Mouse (Mus musculus) left cerebral cortex, adult 2 months (tissue): ENCODE data around the gene 1700029H14Rik. TPM values are rescaled to one million over a fixed set of nuclear protein-coding genes. Genes with fewer than 3 reads are reported as not detected.
A peak's percentile ranks its signal among the peaks of the same experiment; 100 is the strongest.

ENCODE experiments used
- DNase-seq, 2 experiments: peaks; one replicate each; pipeline ENCODE4 v3.0.0; 2021 to 2022; ENCODE audit warnings: low spot score in 2 of 2, mixed read lengths in 1 of 2; ENCODE audit errors: extremely low spot score in 1 of 2
- H3K27ac ChIP-seq: fragments of 200-600 bp; 2 replicates; pipeline ENCODE4 v1.8.1; 2022
- H3K4me3 ChIP-seq: fragments of 200-600 bp; 2 replicates; pipeline ENCODE4 v1.8.1; 2022
- CTCF ChIP-seq: fragments of 200-600 bp; IDR thresholded peaks from 2 replicates; pipeline ENCODE4 v1.8.1; 2022; ENCODE audit warnings: antibody characterized with exemption, mild to moderate bottlenecking, moderate library complexity
- intact Hi-C: fragments of 180-260 bp; cut with DNase I; formaldehyde crosslinking; loops from one replicate; pipeline ENCODE4 v1.15.1; 2025
- total RNA-seq, 2 experiments: library from RNA; stranded (reverse); gene quantifications; 2 replicates each; pipeline ENCODE4 v1.2.3; 2021

1700029H14Rik gene
- total RNA-seq, 2 experiments from 2014 or later: 0.38 to 0.77 TPM

DNA sequence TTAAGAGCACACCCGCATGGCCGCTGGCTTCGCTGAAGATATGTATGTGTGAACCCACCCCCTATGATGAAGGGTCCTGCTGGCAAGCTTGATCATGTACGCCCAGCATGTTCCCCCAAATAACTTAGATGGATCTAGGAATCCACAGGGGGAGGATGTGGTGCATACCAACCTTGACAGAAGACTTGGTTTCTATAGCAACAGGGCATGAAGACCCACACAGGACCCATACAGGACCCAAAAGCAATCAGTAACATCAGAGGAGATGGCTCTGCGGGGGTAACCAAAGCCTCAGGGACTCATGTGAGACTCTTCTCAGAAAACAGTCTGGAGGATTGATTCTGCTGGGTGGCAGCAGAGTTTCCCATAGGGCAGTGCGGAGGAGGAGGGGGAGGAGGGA, 29.0 kb upstream of the 1700029H14Rik start:
- intact Hi-C loops: no loop called here
- DNase-seq: no peak
- no peak for TF ChIP-seq CTCF
- Histone ChIP-seq H3K4me3 (no peak overlapping the region), H3K27ac (no peak overlapping the region)

DNA sequence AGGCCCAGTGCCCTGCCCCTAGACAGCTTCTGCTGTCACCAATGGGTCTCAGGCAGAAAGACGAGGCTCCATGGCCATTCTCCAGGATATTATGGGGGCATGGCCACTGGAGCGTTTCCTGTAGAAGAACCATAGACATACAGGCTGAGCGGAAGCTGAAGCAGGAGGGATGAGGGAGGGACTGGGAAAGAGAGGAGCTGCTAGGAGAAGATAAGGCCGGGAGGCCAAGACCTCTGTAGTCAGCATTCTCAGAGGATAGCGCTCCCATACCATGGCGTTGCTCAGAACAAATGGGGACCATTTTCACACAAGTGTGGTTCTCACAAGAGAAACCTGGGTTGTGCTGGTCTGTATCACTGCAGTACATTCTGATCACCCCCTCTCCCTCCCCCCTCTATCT, 26.8 kb upstream of the 1700029H14Rik start:
- TF ChIP-seq CTCF: no peak
- intact Hi-C loops: no loop called here

DNA sequence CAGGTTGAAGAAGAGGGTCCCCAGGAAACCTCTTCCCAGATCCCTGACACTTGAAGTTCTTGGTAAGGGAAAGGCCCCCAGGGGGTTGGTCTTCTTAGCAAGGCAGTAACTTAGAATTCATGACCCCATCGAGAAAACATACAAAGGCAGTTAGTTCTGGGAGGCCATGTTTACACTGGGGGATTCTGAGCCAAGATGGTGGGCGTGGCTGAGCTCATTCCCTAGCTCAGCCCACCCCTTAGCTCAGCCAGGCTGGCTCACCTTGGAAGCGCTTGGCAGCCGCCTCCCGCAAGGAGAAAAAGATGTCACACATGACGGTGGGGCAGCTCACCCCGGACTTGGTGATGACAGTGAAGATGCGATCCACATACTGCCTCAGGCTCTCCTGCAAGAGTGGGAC, 22.4 kb upstream of the 1700029H14Rik start:
- no peak for DNase-seq
- Histone ChIP-seq H3K27ac (no peak overlapping the region), H3K4me3 (no peak overlapping the region)
- no peak for TF ChIP-seq CTCF
- intact Hi-C loops: no loop called here

More for the DNA sequence above, 26.8 kb upstream of the 1700029H14Rik start:
- Histone ChIP-seq H3K27ac (no peak overlapping the region), H3K4me3 (no peak overlapping the region)
- no peak for DNase-seq

DNA sequence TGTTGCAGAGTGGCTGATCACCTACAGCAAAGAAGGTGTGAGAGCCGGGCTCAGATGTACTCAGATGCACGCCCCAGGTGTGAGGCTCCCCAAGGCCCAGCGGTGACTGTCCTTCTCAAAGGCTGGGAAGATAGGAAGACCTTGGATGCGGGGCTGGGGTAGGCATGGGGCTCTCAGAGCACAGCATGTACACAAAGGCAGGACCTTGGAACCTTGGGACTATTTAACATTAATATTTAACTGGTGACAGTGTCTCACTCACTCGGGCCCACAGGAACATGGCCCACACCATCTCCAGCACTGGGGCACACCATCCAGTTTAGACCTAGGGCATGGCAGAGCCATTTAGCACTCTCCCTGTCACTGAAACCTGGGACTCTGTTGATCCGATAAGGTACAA, 15.6 kb upstream of the 1700029H14Rik start:
- TF ChIP-seq CTCF: no peak
- no peak for DNase-seq
- intact Hi-C loops: no loop called here
- H3K4me3 ChIP-seq: no peak overlapping the region
- H3K27ac ChIP-seq: no peak overlapping the region

DNA sequence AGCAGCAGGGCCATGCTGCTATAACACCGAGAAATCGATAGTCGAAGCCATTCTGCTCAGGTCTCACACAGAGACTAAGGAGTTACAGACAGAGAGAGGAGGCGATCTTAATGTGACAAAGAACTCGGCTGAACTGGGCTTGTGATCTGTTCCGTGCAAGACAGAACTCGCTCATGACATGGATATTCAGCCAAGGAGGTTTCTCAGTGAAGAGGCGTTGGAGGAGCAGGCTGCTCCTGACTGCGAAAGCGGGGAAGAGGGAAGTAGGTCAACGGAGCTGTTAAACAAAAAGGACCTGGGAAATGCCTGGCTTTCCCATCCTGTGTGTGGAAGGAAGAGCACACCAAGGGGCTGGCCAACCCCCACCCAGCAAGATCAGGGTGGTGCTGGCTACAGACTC, 9.7 kb upstream of the 1700029H14Rik start:
- H3K4me3 ChIP-seq: no peak overlapping the region
- peak overlapping the region; percentile 55 for H3K27ac ChIP-seq
- peak in 1 of 2 experiments; percentile 26 for DNase-seq
- intact Hi-C loops: no loop called here
- TF ChIP-seq CTCF: no peak

DNA sequence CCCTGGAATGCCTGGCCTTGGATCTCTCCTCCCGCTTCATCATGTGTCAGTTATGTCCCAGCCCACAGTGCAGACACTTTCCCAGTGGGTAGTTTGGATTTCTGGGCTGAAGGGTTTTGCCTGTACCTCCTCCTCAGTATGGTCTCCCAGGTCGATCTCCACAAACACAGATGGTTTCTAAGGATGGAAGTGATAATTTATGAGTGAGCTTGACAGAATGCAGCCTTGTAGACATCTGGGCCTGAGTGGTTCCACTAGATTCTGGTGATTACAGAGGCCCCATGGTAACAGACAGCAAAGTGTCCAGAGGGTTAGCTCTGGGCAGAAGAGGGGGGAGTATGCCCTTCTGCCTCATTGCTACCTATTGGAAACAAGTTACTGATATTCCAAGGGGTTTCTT, 4.7 kb downstream of the 1700029H14Rik start:
- no peak overlapping the region for H3K27ac ChIP-seq
- intact Hi-C loops: no loop called here
- TF ChIP-seq CTCF: no peak
- H3K4me3 ChIP-seq: no peak overlapping the region
- no peak for DNase-seq

DNA sequence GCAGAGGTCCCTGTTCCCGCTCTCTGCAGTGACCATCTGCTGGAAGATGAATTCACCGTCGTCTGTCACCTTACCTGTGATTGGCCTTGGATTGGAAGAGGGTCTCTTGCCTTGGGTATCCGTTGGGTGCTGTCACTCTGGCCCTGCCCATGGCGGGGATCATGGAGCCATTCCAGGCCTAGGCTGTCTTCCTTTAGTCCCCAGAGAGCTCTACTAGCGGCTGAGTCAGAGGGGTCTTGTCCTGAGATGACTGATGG, 10.8 kb downstream of the 1700029H14Rik start:
- TF ChIP-seq CTCF: no peak
- no peak overlapping the region for H3K27ac ChIP-seq
- no peak overlapping the region for H3K4me3 ChIP-seq
- DNase-seq: no peak
- intact Hi-C loops: loop anchor here (1.0 to 5.0 kb wide), 4 partner anchors 125 to 233 kb away; partner anchors contain the start of genes Rasa3 and Upf3a

DNA sequence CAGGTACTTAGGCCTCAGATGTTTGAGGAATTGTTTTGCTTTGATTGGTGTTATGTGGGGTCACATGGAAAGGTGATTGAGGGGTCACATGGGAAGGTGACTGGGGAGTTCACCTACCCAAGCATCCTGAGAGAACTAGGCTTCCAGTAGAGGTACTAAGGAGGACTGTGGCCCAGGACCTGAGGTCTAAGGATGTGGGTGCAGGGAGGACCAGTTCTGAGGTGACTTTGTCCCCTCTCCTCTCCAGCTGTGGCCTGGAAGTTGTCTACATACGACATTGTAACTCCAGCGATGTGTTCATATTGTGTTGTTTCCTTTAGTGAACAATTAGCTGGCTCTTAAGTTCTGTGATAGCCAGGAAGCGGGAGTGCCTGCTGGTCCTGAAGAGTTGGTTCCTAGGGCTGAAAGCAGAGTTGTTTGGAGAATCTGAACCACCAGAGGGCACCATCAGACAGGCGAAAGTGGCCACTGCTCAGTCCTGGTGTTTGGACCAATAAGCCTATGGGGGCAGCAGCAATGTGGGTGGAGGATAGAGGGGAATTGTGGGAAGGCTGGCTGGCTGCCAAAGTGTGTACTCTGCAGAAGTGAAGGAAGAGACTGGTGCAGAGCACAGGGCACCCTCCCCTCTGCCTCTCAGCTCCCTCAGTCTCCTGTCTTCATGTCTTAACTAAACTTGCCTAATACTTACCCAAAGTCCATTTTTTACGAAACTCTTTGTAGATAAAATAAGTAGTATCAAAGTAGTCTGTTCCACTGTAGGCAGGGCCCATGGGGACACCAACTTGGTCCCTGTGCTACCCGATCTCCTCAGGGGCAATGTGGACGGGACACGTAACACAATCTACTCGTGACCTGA, 11.3 kb downstream of the 1700029H14Rik start:
- DNase-seq: peak; percentile 91 to 92
- intact Hi-C loops: loop anchor here (1.0 to 5.0 kb wide), 4 partner anchors 126 to 234 kb away; partner anchors contain the start of genes Rasa3 and Upf3a
- no peak overlapping the region for H3K27ac ChIP-seq
- peak; percentile 92 for TF ChIP-seq CTCF
- H3K4me3 ChIP-seq: no peak overlapping the region

DNA sequence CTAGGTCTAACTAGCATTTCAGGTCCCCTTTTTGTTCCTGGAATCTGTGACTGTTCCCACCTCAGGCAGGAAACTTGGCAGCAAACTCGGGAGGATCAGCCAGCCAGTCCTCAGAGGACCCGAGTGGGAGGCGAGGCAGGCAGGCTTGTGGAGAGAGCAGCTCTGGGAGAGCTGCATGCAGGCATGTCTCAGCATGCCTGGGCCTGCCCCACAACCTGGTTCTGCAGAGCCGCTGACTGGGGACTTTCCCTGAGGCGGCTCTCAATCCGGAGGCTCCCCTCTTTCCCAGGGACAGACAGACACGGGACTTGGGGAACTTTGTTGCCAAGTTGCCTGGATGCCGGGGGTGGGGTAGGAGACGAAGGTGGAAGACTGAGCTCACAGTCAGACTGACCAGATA, 13.4 kb downstream of the 1700029H14Rik start:
- no peak for TF ChIP-seq CTCF
- Histone ChIP-seq H3K4me3 (no peak overlapping the region), H3K27ac (no peak overlapping the region)
- intact Hi-C loops: loop anchor here (1.0 to 5.0 kb wide), 2 partner anchors 92 to 136 kb away; no protein-coding TSS in a partner anchor
- peak; percentile 47 to 53 for DNase-seq

DNA sequence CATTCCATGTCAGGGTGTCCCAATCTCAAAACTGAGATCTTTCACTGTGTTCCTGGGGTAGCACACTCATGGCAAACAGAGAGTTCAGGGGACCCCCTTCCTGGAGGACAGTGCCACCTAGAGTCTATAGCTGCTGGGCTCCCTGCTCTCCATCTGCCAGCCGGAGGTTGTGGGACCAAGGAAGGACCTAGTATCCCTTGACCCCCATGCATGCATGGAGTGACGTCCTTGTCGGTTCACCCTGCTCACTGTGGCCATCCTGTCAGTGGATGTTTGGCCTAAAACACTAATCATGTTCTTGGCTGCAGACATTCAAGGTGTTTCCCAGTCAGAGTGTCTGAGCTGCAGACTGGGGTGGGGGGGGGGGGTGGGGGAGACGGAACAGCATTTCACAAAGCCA, 14.0 kb downstream of the 1700029H14Rik start:
- Histone ChIP-seq H3K27ac (no peak overlapping the region), H3K4me3 (no peak overlapping the region)
- no peak for DNase-seq
- peak; percentile 63 for TF ChIP-seq CTCF
- intact Hi-C loops: loop anchor here (1.0 to 5.0 kb wide), 2 partner anchors 91 to 135 kb away; no protein-coding TSS in a partner anchor

DNA sequence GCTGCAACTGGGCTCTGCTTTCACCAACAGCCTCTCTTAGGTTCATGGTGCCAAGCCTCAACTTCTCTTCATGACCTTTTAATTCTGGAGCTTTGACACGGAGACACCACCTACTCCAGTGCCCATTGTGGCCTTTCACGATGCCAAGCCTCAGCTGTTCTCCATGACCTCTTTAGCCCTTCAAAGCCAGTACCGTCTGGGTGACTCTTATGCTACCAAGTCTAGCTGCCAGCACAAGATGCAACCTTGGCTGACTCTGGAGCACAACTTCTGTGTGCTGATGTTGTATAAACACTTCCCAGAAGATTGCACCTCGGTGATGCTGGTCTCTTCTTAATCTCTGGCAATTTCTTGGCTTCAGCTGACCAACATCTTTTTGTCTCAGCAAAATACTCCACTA, 15.8 kb downstream of the 1700029H14Rik start:
- Histone ChIP-seq H3K4me3 (no peak overlapping the region), H3K27ac (no peak overlapping the region)
- TF ChIP-seq CTCF: no peak
- intact Hi-C loops: loop anchor here (5.0 kb wide), 1 partner anchor 89 kb away; no protein-coding TSS in a partner anchor
- DNase-seq: no peak

DNA sequence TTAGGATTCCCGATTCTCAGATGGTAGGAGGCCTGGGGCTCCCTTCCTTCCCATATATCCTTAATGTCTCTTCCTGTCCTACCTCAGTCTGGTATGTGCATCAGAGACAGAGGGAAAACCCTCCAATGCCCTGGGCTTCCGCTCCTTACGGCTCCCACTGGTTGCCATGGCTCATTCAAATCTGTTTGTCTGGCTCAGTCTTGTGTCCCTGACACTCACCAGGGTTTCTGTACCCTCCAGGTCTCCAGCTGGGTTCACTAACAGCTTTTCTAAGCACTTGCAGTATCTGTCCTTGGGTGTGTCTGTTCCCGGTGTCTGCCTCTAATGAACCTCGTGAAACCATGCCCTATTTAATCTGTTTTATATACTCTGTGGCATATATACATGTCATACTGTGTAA, 20.7 kb downstream of the 1700029H14Rik start:
- intact Hi-C loops: no loop called here
- no peak for TF ChIP-seq CTCF
- Histone ChIP-seq H3K4me3 (no peak overlapping the region), H3K27ac (no peak overlapping the region)
- DNase-seq: no peak

DNA sequence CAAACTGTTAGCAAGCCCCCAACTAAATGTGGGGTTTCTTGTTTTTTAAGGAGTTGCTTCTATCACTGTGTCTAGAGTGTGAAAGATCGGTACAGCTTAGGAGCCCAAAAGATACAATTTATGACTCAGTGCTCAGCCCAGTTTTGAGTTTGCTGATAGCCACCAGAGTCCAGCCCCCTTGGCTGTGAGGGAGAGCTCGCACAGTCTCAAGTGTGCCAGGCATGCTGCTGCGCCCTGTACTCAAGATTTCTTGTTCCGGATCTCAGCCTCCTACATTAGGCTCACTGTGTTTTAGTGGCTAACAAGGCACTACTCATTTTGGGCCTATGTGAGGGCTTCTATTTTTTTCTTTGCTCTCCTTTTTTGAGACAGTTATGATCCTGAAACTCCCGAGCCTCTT, 22.1 kb downstream of the 1700029H14Rik start:
- intact Hi-C loops: no loop called here
- H3K27ac ChIP-seq: no peak overlapping the region
- no peak for DNase-seq
- no peak for TF ChIP-seq CTCF
- no peak overlapping the region for H3K4me3 ChIP-seq
